Mouse (Mus musculus) midbrain, embryonic 14.5 days (tissue): ENCODE data around the gene Pdxdc1. TPM values are rescaled to one million over a fixed set of nuclear protein-coding genes. Genes with fewer than 3 reads are reported as not detected.

ENCODE experiments used
- ATAC-seq: fragments of 200-750 bp; cut with Nextera tagmentation; 2 replicates; pipeline ENCODE4 v1.8.0; 2017; ENCODE audit warnings: moderate number of reproducible peaks, moderate library complexity; ENCODE audit not compliant: low FRiP score, low TSS enrichment
- DNase-seq: peaks from one replicate; pipeline ENCODE4 v3.0.0-alpha.2; 2015
- H3K27ac ChIP-seq: fragments of 300-500 bp; sonication (generic); replicated peaks from 2 replicates; pipeline ENCODE4 v1.5.1; 2014; ENCODE audit warnings: mild to moderate bottlenecking, low read depth, low read length, moderate library complexity
- H3K27me3 ChIP-seq: fragments of 300-500 bp; sonication (generic); 2 replicates; pipeline ENCODE4 v1.6.1; 2014; ENCODE audit warnings: low read length, control low read depth, mixed read lengths; ENCODE audit not compliant: control insufficient read depth, insufficient read depth
- H3K36me3 ChIP-seq: fragments of 300-500 bp; sonication (generic); 2 replicates; pipeline ENCODE4 v1.6.1; 2014; ENCODE audit warnings: low read length, control low read depth; ENCODE audit not compliant: control insufficient read depth, insufficient read depth
- H3K4me1 ChIP-seq: fragments of 300-500 bp; sonication (generic); 2 replicates; pipeline ENCODE4 v1.6.1; 2014; ENCODE audit warnings: mild to moderate bottlenecking, antibody characterized with exemption, low read length, control low read depth; ENCODE audit not compliant: control insufficient read depth, insufficient read depth
- H3K4me2 ChIP-seq: fragments of 300-500 bp; sonication (generic); 2 replicates; pipeline ENCODE4 v1.6.1; 2014; ENCODE audit warnings: mild to moderate bottlenecking, low read length, moderate library complexity
- H3K4me3 ChIP-seq: fragments of 300-500 bp; sonication (generic); replicated peaks from 2 replicates; pipeline ENCODE4 v1.5.1; 2014; ENCODE audit warnings: low read depth, low read length
- H3K9ac ChIP-seq: fragments of 300-500 bp; sonication (generic); replicated peaks from 2 replicates; pipeline ENCODE4 v1.6.1; 2014; ENCODE audit warnings: mild to moderate bottlenecking, low read length, moderate library complexity
- H3K9me3 ChIP-seq: fragments of 300-500 bp; sonication (generic); 2 replicates; pipeline ENCODE4 v1.6.1; 2016; ENCODE audit warnings: low read length, control low read depth, mixed read lengths; ENCODE audit not compliant: control insufficient read depth
- WGBS: fragments of 180-500 bp; shearing (Covaris S2); extraction: QIAGEN DNeasy Blood & Tissue Kit; methylation state at CpG from one replicate; pipeline ENCODE4 v1.1.7; 2014; 5-methylcytosine and 5-hydroxymethylcytosine counted together
- polyA plus RNA-seq: library from polyadenylated mRNA; unstranded; fragments of >200 nt; fragmentation: Nextera tagmentation; extraction: Ambion mirVana; gene quantifications from 2 replicates; pipeline ENCODE4 v1.2.1, GENCODE M21; 2014

Gene Pdxdc1
- 54.7 and 77.8 TPM in 2 replicates for polyA plus RNA-seq

GRCm38 (mm10) chr16:13902888-13903483 lies at the start of gene Pdxdc1, which contains the start of gene Mpv17l:
Pdxdc1 (minus strand) TSS chr16:13903131.
Mpv17l (plus strand) TSS chr16:13903161.
- ATAC-seq (peak; percentile 97), DNase-seq (peak; percentile 98)
- WGBS = under 1% methylated on average over 52 of the region's 57 CpGs
- peak within 1 kb of the TSS; percentile 88 for H3K9ac ChIP-seq
- H3K27me3 ChIP-seq = no peaks in the 10 kb centered on the region
- H3K4me3 ChIP-seq = peak within 1 kb of the TSS; percentile 90
- peak within 1 kb of the TSS; percentile 86 for H3K27ac ChIP-seq
- no peaks in the 10 kb centered on the region for H3K36me3 ChIP-seq
- H3K4me1 ChIP-seq = peaks cover 11% of the 10 kb centered on the region
- H3K9me3 ChIP-seq = no peaks in the 10 kb centered on the region
- H3K4me2 ChIP-seq = peak within 1 kb of the TSS; percentile 64

GRCm38 (mm10) chr16:13951245-13951644 lies 48.3 kb upstream of the Pdxdc1 start:
- H3K4me3 ChIP-seq = no peak overlapping the region
- ATAC-seq = no peak
- no peak for DNase-seq
- H3K36me3 ChIP-seq = 0 out of 2 replicates have a peak, but pooled peaks cover 2% of the 10 kb centered on the region
- H3K4me2 ChIP-seq = no peak overlapping the region
- no peak overlapping the region for H3K27ac ChIP-seq
- no peaks in the 10 kb centered on the region for H3K4me1 ChIP-seq
- no peaks in the 10 kb centered on the region for H3K27me3 ChIP-seq
- H3K9me3 ChIP-seq = no peaks in the 10 kb centered on the region
- 74% methylated on average over 3 of the region's 3 CpGs for WGBS
- no peak overlapping the region for H3K9ac ChIP-seq

- H3K27ac ChIP-seq = no peak overlapping the region
- no peak overlapping the region for H3K4me2 ChIP-seq
- H3K4me1 ChIP-seq = peaks cover 2% of the 10 kb centered on the region; the same call in 1 of the 2 replicates
- no peak for ATAC-seq
- H3K36me3 ChIP-seq = 0 out of 2 replicates have a peak, but pooled peaks cover 2% of the 10 kb centered on the region
- 92% methylated on average over 1 of the region's 1 CpGs for WGBS
- no peak for DNase-seq
- H3K9me3 ChIP-seq = no peaks in the 10 kb centered on the region
- H3K9ac ChIP-seq = no peak overlapping the region
- no peaks in the 10 kb centered on the region for H3K27me3 ChIP-seq
- no peak overlapping the region for H3K4me3 ChIP-seq
Observed at GRCm38 (mm10) chr16:13946306-13946705, 43.4 kb upstream of the Pdxdc1 start.

GRCm38 (mm10) chr16:13945153-13945552 lies 42.2 kb upstream of the Pdxdc1 start:
- H3K9me3 ChIP-seq = no peaks in the 10 kb centered on the region
- 77% methylated on average over 4 of the region's 4 CpGs for WGBS
- no peak for ATAC-seq

GRCm38 (mm10) chr16:13944752-13945151 lies 41.8 kb upstream of the Pdxdc1 start:
- H3K27ac ChIP-seq = no peak overlapping the region
- H3K4me2 ChIP-seq = no peak overlapping the region
- ATAC-seq = no peak
- no peaks in the 10 kb centered on the region for H3K9me3 ChIP-seq
- no peak overlapping the region for H3K4me3 ChIP-seq
- H3K9ac ChIP-seq = no peak overlapping the region
- peaks cover 10% of the 10 kb centered on the region; the same call in 1 of the 2 replicates for H3K4me1 ChIP-seq
- 85% methylated on average over 5 of the region's 5 CpGs for WGBS
- H3K36me3 ChIP-seq = 0 out of 2 replicates have a peak, but pooled peaks cover 2% of the 10 kb centered on the region
- H3K27me3 ChIP-seq = no peaks in the 10 kb centered on the region
- DNase-seq = no peak

More at GRCm38 (mm10) chr16:13945153-13945552, 42.2 kb upstream of the Pdxdc1 start:
- no peak for DNase-seq
- H3K9ac ChIP-seq = no peak overlapping the region
- H3K36me3 ChIP-seq = 0 out of 2 replicates have a peak, but pooled peaks cover 2% of the 10 kb centered on the region
- H3K27me3 ChIP-seq = no peaks in the 10 kb centered on the region
- H3K27ac ChIP-seq = no peak overlapping the region
- peaks cover 8% of the 10 kb centered on the region; the same call in 1 of the 2 replicates for H3K4me1 ChIP-seq
- no peak overlapping the region for H3K4me2 ChIP-seq
- H3K4me3 ChIP-seq = no peak overlapping the region

GRCm38 (mm10) chr16:13944178-13944577 lies 41.2 kb upstream of the Pdxdc1 start:
- H3K36me3 ChIP-seq = 0 out of 2 replicates have a peak, but pooled peaks cover 2% of the 10 kb centered on the region
- H3K4me3 ChIP-seq = no peak overlapping the region
- H3K4me2 ChIP-seq = no peak overlapping the region
- WGBS = 77% methylated on average over 4 of the region's 4 CpGs
- DNase-seq (no peak), ATAC-seq (no peak)
- H3K9ac ChIP-seq = no peak overlapping the region
- no peaks in the 10 kb centered on the region for H3K27me3 ChIP-seq
- peaks cover 10% of the 10 kb centered on the region; the same call in 1 of the 2 replicates for H3K4me1 ChIP-seq
- no peaks in the 10 kb centered on the region for H3K9me3 ChIP-seq
- H3K27ac ChIP-seq = no peak overlapping the region

- H3K9ac ChIP-seq = peak overlapping the region; percentile 64
- DNase-seq = no peak
Observed at GRCm38 (mm10) chr16:13940847-13941395, 38.0 kb upstream of the Pdxdc1 start.

GRCm38 (mm10) chr16:13940139-13940846 lies 37.4 kb upstream of the Pdxdc1 start:
- H3K27ac ChIP-seq = peak overlapping the region; percentile 49
- peaks cover 10% of the 10 kb centered on the region; the same call in 1 of the 2 replicates for H3K4me1 ChIP-seq
- ATAC-seq = peak; percentile 98
- H3K36me3 ChIP-seq = no peaks in the 10 kb centered on the region
- H3K27me3 ChIP-seq = no peaks in the 10 kb centered on the region
- no peaks in the 10 kb centered on the region for H3K9me3 ChIP-seq
- H3K4me3 ChIP-seq = peak overlapping the region; percentile 64
- peak overlapping the region; percentile 64 for H3K9ac ChIP-seq
- WGBS = 4% methylated on average over 28 of the region's 28 CpGs
- peak; percentile 90 for DNase-seq
- H3K4me2 ChIP-seq = peak overlapping the region; percentile 96

More at GRCm38 (mm10) chr16:13940847-13941395, 38.0 kb upstream of the Pdxdc1 start:
- H3K27ac ChIP-seq = peak overlapping the region; percentile 49
- H3K4me2 ChIP-seq = peak overlapping the region; percentile 96
- ATAC-seq = peak; percentile 82
- H3K36me3 ChIP-seq = no peaks in the 10 kb centered on the region
- peak overlapping the region; percentile 64 for H3K4me3 ChIP-seq
- WGBS = 4% methylated on average over 34 of the region's 34 CpGs
- H3K27me3 ChIP-seq = no peaks in the 10 kb centered on the region
- peaks cover 10% of the 10 kb centered on the region; the same call in 1 of the 2 replicates for H3K4me1 ChIP-seq
- no peaks in the 10 kb centered on the region for H3K9me3 ChIP-seq
